Mouse (Mus musculus): ENCODE measurements at regions not wholly inside any gene's neighbourhood (a gene's known extent, or its start where the extent isn't known, plus 50 kb on each side); places are given as distances from the start of the nearest gene placed in this dataset.

GRCm38 (mm10) chr4:81216123-81216522 lies 226.5 kb downstream of the Mpdz start:
- no peak for DNase-seq

GRCm38 (mm10) chr4:81217979-81218378 lies 224.6 kb downstream of the Mpdz start:
- DNase-seq = no peak

DNA sequence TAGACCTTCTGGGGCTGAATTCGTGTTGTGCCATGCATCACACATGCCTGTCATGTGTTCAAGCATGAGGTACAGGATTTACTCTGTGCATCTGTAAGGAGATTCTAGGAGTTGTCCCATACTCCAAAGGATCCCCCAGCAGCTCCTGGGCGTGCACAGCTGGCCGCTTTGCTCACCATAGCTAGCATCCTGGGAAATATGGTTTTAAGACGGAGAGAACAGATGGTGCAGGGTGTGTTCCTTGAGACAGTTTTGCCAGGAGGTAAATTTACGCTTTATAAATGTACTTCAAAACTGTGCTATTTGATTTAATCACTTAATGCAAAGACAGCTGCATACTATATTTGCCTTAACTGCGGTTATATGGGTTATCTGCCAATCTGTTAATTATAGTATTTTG lies 220.6 kb downstream of the Mpdz start:
- no peak for DNase-seq

DNA sequence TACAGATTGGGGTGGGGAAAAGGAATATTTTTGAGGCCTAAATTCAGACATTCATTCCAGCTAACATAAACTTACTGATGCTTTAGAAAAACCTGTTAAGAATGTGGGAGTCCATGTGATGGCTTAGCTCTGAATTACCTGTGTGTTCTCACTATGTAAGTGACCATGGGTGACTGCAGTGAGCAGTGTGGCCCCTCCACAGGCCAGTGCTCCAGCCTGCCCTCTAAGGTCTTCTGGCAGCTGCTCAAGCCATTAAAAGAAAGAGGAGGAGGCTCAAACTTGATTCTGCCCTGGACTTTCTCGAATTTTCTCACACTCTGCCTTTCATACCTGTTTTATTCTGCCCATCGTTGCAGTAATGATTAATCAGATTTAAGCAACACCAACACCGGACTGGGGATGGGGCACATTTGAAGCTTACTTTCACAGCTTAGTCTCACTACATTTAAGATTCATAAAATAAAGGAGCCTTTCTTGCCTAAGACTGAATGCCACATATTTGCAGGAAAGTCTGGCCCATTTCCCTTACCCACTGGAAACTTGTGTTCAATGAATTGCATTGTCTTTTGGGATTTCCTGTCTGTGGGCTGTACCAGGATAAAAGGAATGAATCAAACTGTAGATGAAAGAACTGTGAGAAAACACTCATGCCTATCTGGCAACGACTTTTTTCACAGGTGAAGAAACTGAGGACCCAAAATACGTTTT lies 220.0 kb downstream of the Mpdz start:
- no peak for DNase-seq
